Mouse (Mus musculus): Measurements from ENCODE around the gene Vwa2.

GRCm38 (mm10) chr19:56920232-56920631 is 46.2 kb downstream of the Vwa2 start:
- TF ChIP-seq CTCF (IDR thresholded peaks at IDR 0.05; ENCODE audit: low read depth): no peak
- TF ChIP-seq EP300 (optimal IDR thresholded peaks at IDR 0.05): no peak
